32 mouse cellular contexts compared by ENCODE assay signal in the genomic region with DNA sequence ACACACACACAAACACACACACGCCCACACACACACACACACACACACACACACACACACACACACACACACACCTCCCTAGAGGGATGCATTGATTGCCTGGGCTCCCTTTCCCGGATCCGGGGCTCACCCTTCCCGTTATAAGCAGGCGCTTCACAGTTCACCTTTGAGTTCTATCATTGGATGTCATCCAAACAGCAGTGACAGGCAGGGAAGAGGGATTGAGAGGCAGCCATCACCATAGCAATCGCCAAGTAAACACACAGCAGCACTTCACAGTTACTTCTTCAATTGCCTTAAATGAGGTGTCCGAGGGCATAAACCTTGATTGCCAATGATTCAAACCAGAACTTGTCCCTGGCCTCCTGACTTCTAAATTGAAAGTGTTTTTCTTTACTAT. TPM values are rescaled to one million over a fixed set of nuclear protein-coding genes. Genes with fewer than 3 reads are reported as not detected.
A peak's percentile ranks its signal among the peaks of the same experiment; 100 is the strongest.
DNase-seq lines count a peak whose midpoint lies in the region; ATAC-seq and TF ChIP-seq lines count a peak whose summit lies in the region.
"Had no signal": no experiment of that assay in that cellular context is flagged by ENCODE, and none has a peak within 500 bp of the region (broad histone marks: within the 10 kb centered on the region; RNA-seq: fewer than 3 reads in every experiment).

No protein-coding gene starts in this region.

- H3K27ac ChIP-seq in hindbrain, embryonic 12.5 days, result no peak overlapping the region
- no peak overlapping the region for H3K27ac ChIP-seq in hindbrain, embryonic 14.5 days
- H3K27ac ChIP-seq in midbrain, postnatal 0 days (ENCODE audit: low read depth, low read length), result no peak overlapping the region
- no peak overlapping the region for H3K27ac ChIP-seq in midbrain, embryonic 11.5 days (ENCODE audit: low read depth, low read length)
- H3K27ac ChIP-seq: embryonic facial prominence, embryonic 10.5 days; heart, adult 2 months; heart, embryonic 13.5 days; left cerebral cortex, adult 2 months; liver, embryonic 14.5 days; midbrain, embryonic 13.5 days had no signal

- WGBS in hindbrain, embryonic 12.5 days, result 58% methylated on average over 7 of the region's 7 CpGs
- WGBS in hindbrain, embryonic 14.5 days, result 44% methylated on average over 6 of the region's 7 CpGs
- 54% methylated on average over 7 of the region's 7 CpGs for WGBS in midbrain, postnatal 0 days
- 74% methylated on average over 7 of the region's 7 CpGs for WGBS in midbrain, embryonic 11.5 days

- peaks cover 23% of the 10 kb centered on the region for H3K27me3 ChIP-seq in hindbrain, embryonic 12.5 days
- H3K27me3 ChIP-seq in hindbrain, embryonic 14.5 days (ENCODE audit: control insufficient read depth, insufficient read depth, low read length), result no peaks in the 10 kb centered on the region
- no peaks in the 10 kb centered on the region for H3K27me3 ChIP-seq in midbrain, postnatal 0 days (ENCODE audit: insufficient read depth, low read length)
- peaks cover 11% of the 10 kb centered on the region; the same call in 1 of the 2 replicates for H3K27me3 ChIP-seq in midbrain, embryonic 11.5 days (ENCODE audit: control insufficient read depth, insufficient read depth, low read length)

- TF ChIP-seq CTCF in midbrain, postnatal 0 days (IDR thresholded peaks at IDR 0.05), result no peak

- H3K9ac ChIP-seq in hindbrain, embryonic 12.5 days, result 0 out of 2 replicates have a peak overlapping the region, but pooled peaks have one; percentile 23
- no peak overlapping the region for H3K9ac ChIP-seq in hindbrain, embryonic 14.5 days
- no peak overlapping the region for H3K9ac ChIP-seq in midbrain, postnatal 0 days (replicated peaks; ENCODE audit: low read length, poor library complexity, severe bottlenecking)
- H3K9ac ChIP-seq in midbrain, embryonic 11.5 days (ENCODE audit: low read length), result no peak overlapping the region
- H3K9ac ChIP-seq: heart, embryonic 13.5 days; liver, embryonic 14.5 days; midbrain, embryonic 13.5 days had no signal

- peaks cover 30% of the 10 kb centered on the region for H3K4me1 ChIP-seq in hindbrain, embryonic 12.5 days
- H3K4me1 ChIP-seq in hindbrain, embryonic 14.5 days (replicated peaks; ENCODE audit: control insufficient read depth, insufficient read depth, low read length), result peaks cover 26% of the 10 kb centered on the region
- peaks cover 5% of the 10 kb centered on the region; the same call in 1 of the 2 replicates for H3K4me1 ChIP-seq in midbrain, postnatal 0 days (ENCODE audit: insufficient read depth, low read length)
- H3K4me1 ChIP-seq in midbrain, embryonic 11.5 days (ENCODE audit: control insufficient read depth, insufficient read depth, low read length), result peaks cover 5% of the 10 kb centered on the region; the same call in 1 of the 2 replicates

- H3K4me2 ChIP-seq in hindbrain, embryonic 12.5 days (replicated peaks), result no peak overlapping the region
- no peak overlapping the region for H3K4me2 ChIP-seq in hindbrain, embryonic 14.5 days (replicated peaks)
- no peak overlapping the region for H3K4me2 ChIP-seq in midbrain, postnatal 0 days (ENCODE audit: low read depth, low read length, poor library complexity, severe bottlenecking)
- H3K4me2 ChIP-seq in midbrain, embryonic 11.5 days, result no peak overlapping the region
- H3K4me2 ChIP-seq: heart, embryonic 13.5 days had no signal

- peak; percentile 34 for DNase-seq in cerebellum, adult 8-10 months
- DNase-seq in hindbrain, embryonic 14.5 days (ENCODE audit: low spot score), result no peak
- peak; percentile 43 for DNase-seq in midbrain, postnatal 0 days (ENCODE audit: low spot score)
- DNase-seq in midbrain, embryonic 11.5 days (ENCODE audit: low spot score, missing footprints), result no peak
- no peak for DNase-seq in thymus, adult 18-20 months
- DNase-seq: adrenal gland, adult 8-10 months; gastrocnemius, postnatal 36 days; heart, adult 2 months; heart, postnatal 14 days; kidney, adult 8-10 months; kidney, postnatal 10 days; lung, postnatal 10 days; thymus, adult 2 months; thymus, postnatal 4 days had no signal

- no peaks in the 10 kb centered on the region for H3K9me3 ChIP-seq in hindbrain, embryonic 12.5 days (replicated peaks)
- no peaks in the 10 kb centered on the region for H3K9me3 ChIP-seq in hindbrain, embryonic 14.5 days (ENCODE audit: control insufficient read depth, low read length)
- H3K9me3 ChIP-seq in midbrain, postnatal 0 days (ENCODE audit: low read length), result no peaks in the 10 kb centered on the region
- H3K9me3 ChIP-seq in midbrain, embryonic 11.5 days (ENCODE audit: control insufficient read depth, low read length), result no peaks in the 10 kb centered on the region
- H3K9me3 ChIP-seq: embryonic facial prominence, embryonic 10.5 days; heart, embryonic 13.5 days; midbrain, embryonic 13.5 days had no signal

- H3K36me3 ChIP-seq in hindbrain, embryonic 12.5 days, result no peaks in the 10 kb centered on the region
- no peaks in the 10 kb centered on the region for H3K36me3 ChIP-seq in hindbrain, embryonic 14.5 days (replicated peaks; ENCODE audit: control insufficient read depth, insufficient read depth)
- no peaks in the 10 kb centered on the region for H3K36me3 ChIP-seq in midbrain, postnatal 0 days (ENCODE audit: insufficient read depth, low read length)
- H3K36me3 ChIP-seq in midbrain, embryonic 11.5 days (ENCODE audit: control insufficient read depth, insufficient read depth, low read length), result no peaks in the 10 kb centered on the region
- H3K36me3 ChIP-seq: embryonic facial prominence, embryonic 10.5 days; heart, embryonic 13.5 days; midbrain, embryonic 13.5 days had no signal

- ATAC-seq in cerebellum, adult (ENCODE audit: insufficient number of reproducible peaks, low FRiP score, low TSS enrichment), result no peak
- ATAC-seq in hindbrain, embryonic 12.5 days (ENCODE audit: low FRiP score), result no peak
- ATAC-seq in hindbrain, embryonic 14.5 days (ENCODE audit: low FRiP score), result no peak
- no peak for ATAC-seq in midbrain, postnatal 0 days (ENCODE audit: low FRiP score)
- no peak for ATAC-seq in midbrain, embryonic 11.5 days (ENCODE audit: low FRiP score)
- ATAC-seq: CD4-positive, CD25-positive, alpha-beta regulatory T cell, adult 4 months; midbrain, embryonic 13.5 days had no signal

- no peak overlapping the region for H3K4me3 ChIP-seq in hindbrain, embryonic 12.5 days
- no peak overlapping the region for H3K4me3 ChIP-seq in hindbrain, embryonic 14.5 days (replicated peaks; ENCODE audit: low read length)
- no peak overlapping the region for H3K4me3 ChIP-seq in midbrain, postnatal 0 days (ENCODE audit: low read depth, low read length)
- no peak overlapping the region for H3K4me3 ChIP-seq in midbrain, embryonic 11.5 days (ENCODE audit: low read depth, low read length)
- H3K4me3 ChIP-seq: embryonic facial prominence, embryonic 10.5 days; heart, adult 2 months; heart, embryonic 13.5 days; left cerebral cortex, adult 2 months; midbrain, embryonic 13.5 days had no signal

RNA-seq across cellular contexts. Expression of a gene that starts 3.9 kb away (rescaled TPM):
- polyA plus RNA-seq in hindbrain, embryonic 12.5 days (2016; fragmentation: Nextera tagmentation; extraction: Ambion mirVana), result 5.3 and 6.0 TPM in 2 replicates
- 17.9 and 20.7 TPM in 2 replicates for polyA plus RNA-seq in hindbrain, embryonic 14.5 days (2014; fragmentation: Nextera tagmentation; extraction: Ambion mirVana)
- 149 and 178 TPM in 2 replicates for total RNA-seq in midbrain, postnatal 0 days (2014; rRNA removed)
- polyA plus RNA-seq in midbrain, postnatal 0 days (2015; fragmentation: Nextera tagmentation; extraction: Ambion mirVana), result 12.3 and 14.1 TPM in 2 replicates
- 2.0 and 2.1 TPM in 2 replicates for polyA plus RNA-seq in midbrain, embryonic 11.5 days (2014; fragmentation: Nextera tagmentation; extraction: Ambion mirVana)
- total RNA-seq: gastrocnemius, adult 18-20 months; gastrocnemius, postnatal 36 days; heart, adult 2 months had no signal
- polyA plus RNA-seq: CD4-positive, CD25-positive, alpha-beta regulatory T cell, adult 4 months; heart, adult 2 months had no signal

RNA-seq across cellular contexts. Expression of a gene that starts 28.1 kb away (rescaled TPM):
- 3.4 and 4.1 TPM in 2 replicates for polyA plus RNA-seq in hindbrain, embryonic 12.5 days (2016; fragmentation: Nextera tagmentation; extraction: Ambion mirVana)
- polyA plus RNA-seq in hindbrain, embryonic 14.5 days (2014; fragmentation: Nextera tagmentation; extraction: Ambion mirVana), result 3.0 and 3.6 TPM in 2 replicates
- 1.5 TPM in 2 replicates for total RNA-seq in midbrain, postnatal 0 days (2014; rRNA removed)
- polyA plus RNA-seq in midbrain, postnatal 0 days (2015; fragmentation: Nextera tagmentation; extraction: Ambion mirVana), result 2.5 and 2.9 TPM in 2 replicates
- 2.4 and 3.2 TPM in 2 replicates for polyA plus RNA-seq in midbrain, embryonic 11.5 days (2014; fragmentation: Nextera tagmentation; extraction: Ambion mirVana)
- polyA plus RNA-seq: CD4-positive, CD25-positive, alpha-beta regulatory T cell, adult 4 months had no signal

RNA-seq across cellular contexts. Expression of a gene that starts 40.2 kb away (rescaled TPM):
- 17.1 and 17.3 TPM in 2 replicates for polyA plus RNA-seq in hindbrain, embryonic 12.5 days (2016; fragmentation: Nextera tagmentation; extraction: Ambion mirVana)
- 27.6 and 28.1 TPM in 2 replicates for polyA plus RNA-seq in hindbrain, embryonic 14.5 days (2014; fragmentation: Nextera tagmentation; extraction: Ambion mirVana)
- total RNA-seq in midbrain, postnatal 0 days (2014; rRNA removed), result 35.2 TPM in 2 replicates
- 56.6 and 61.0 TPM in 2 replicates for polyA plus RNA-seq in midbrain, postnatal 0 days (2015; fragmentation: Nextera tagmentation; extraction: Ambion mirVana)
- 7.9 and 8.0 TPM in 2 replicates for polyA plus RNA-seq in midbrain, embryonic 11.5 days (2014; fragmentation: Nextera tagmentation; extraction: Ambion mirVana)

RNA-seq across cellular contexts. Expression of a gene that starts 43.4 kb away (rescaled TPM):
- polyA plus RNA-seq in hindbrain, embryonic 12.5 days (2016; fragmentation: Nextera tagmentation; extraction: Ambion mirVana), result not detected in 2 replicates
- polyA plus RNA-seq in hindbrain, embryonic 14.5 days (2014; fragmentation: Nextera tagmentation; extraction: Ambion mirVana), result not detected in 2 replicates
- total RNA-seq in midbrain, postnatal 0 days (2014; rRNA removed), result not detected in 2 replicates
- not detected in 2 replicates for polyA plus RNA-seq in midbrain, postnatal 0 days (2015; fragmentation: Nextera tagmentation; extraction: Ambion mirVana)
- polyA plus RNA-seq in midbrain, embryonic 11.5 days (2014; fragmentation: Nextera tagmentation; extraction: Ambion mirVana), result not detected in 2 replicates
- total RNA-seq: adrenal gland, adult 8-10 months; gastrocnemius, adult 18-20 months; gastrocnemius, postnatal 36 days; heart, adult 2 months; heart, postnatal 14 days; layer of hippocampus, postnatal 10 days; left cerebral cortex, adult 2 months; left cerebral cortex, postnatal 36 days; megakaryocyte progenitor cell, adult 5-6 weeks had no signal
- polyA plus RNA-seq: CD4-positive, CD25-positive, alpha-beta regulatory T cell, adult 4 months; cortical plate, adult 2 months; embryonic facial prominence, embryonic 10.5 days; heart, adult 2 months; heart, embryonic 13.5 days; hindbrain, embryonic 11.5 days; intestine, embryonic 14.5 days; limb, embryonic 14.5 days; liver, embryonic 14.5 days; midbrain, embryonic 13.5 days; neural tube, embryonic 14.5 days; stomach, embryonic 16.5 days; thymus, adult 2 months had no signal

RNA-seq across cellular contexts. Expression of a gene that starts 47.7 kb away (rescaled TPM):
- polyA plus RNA-seq in hindbrain, embryonic 12.5 days (2016; fragmentation: Nextera tagmentation; extraction: Ambion mirVana), result 151 and 160 TPM in 2 replicates
- 132 and 134 TPM in 2 replicates for polyA plus RNA-seq in hindbrain, embryonic 14.5 days (2014; fragmentation: Nextera tagmentation; extraction: Ambion mirVana)
- 80.7 and 85.4 TPM in 2 replicates for total RNA-seq in midbrain, postnatal 0 days (2014; rRNA removed)
- polyA plus RNA-seq in midbrain, postnatal 0 days (2015; fragmentation: Nextera tagmentation; extraction: Ambion mirVana), result 130 and 143 TPM in 2 replicates
- polyA plus RNA-seq in midbrain, embryonic 11.5 days (2014; fragmentation: Nextera tagmentation; extraction: Ambion mirVana), result 188 TPM in 2 replicates

Comparison
In these comparisons a context has a peak if more than half of its experiments do, and no peak if none do; other contexts are left out.
1. DNase-seq: peak in cerebellum, adult 8-10 months (single experiment) and midbrain, postnatal 0 days (single experiment); none in hindbrain, embryonic 14.5 days (single experiment), midbrain, embryonic 11.5 days (single experiment) and thymus, adult 18-20 months (0 of 2).